In genomic region chr6:21986660-21987331, GRCm38 (mm10) we compare ENCODE assay signal across 8 mouse cellular contexts. TPM values are rescaled to one million over a fixed set of nuclear protein-coding genes. Genes with fewer than 3 reads are reported as not detected.
DNase-seq lines count a peak whose midpoint lies in the region; ATAC-seq and TF ChIP-seq lines count a peak whose summit lies in the region.

No protein-coding gene starts in this region.

- TF ChIP-seq EP300 in heart, postnatal 0 days (IDR thresholded peaks at IDR 0.05; ENCODE audit: low read depth) = no peak

- no peaks in the 10 kb centered on the region for H3K36me3 ChIP-seq in embryonic facial prominence, embryonic 15.5 days
- H3K36me3 ChIP-seq in heart, postnatal 0 days (replicated peaks; ENCODE audit: control insufficient read depth, insufficient read depth, low read length) = no peaks in the 10 kb centered on the region
- no peaks in the 10 kb centered on the region for H3K36me3 ChIP-seq in midbrain, embryonic 15.5 days (replicated peaks)
- no peaks in the 10 kb centered on the region for H3K36me3 ChIP-seq in thymus, adult 2 months (ENCODE audit: control insufficient read depth, insufficient read depth, low read length)

- no peak for ATAC-seq in cerebellum, adult (ENCODE audit: insufficient number of reproducible peaks, low FRiP score, low TSS enrichment)
- no peak for ATAC-seq in embryonic facial prominence, embryonic 15.5 days (ENCODE audit: insufficient number of reproducible peaks, low FRiP score, low TSS enrichment, low read depth)
- ATAC-seq in heart, postnatal 0 days (ENCODE audit: insufficient read depth, low read depth) = no peak
- no peak for ATAC-seq in midbrain, embryonic 15.5 days (replicated peaks)

- H3K4me1 ChIP-seq in embryonic facial prominence, embryonic 15.5 days = 0 out of 2 replicates have a peak, but pooled peaks cover 10% of the 10 kb centered on the region
- H3K4me1 ChIP-seq in heart, postnatal 0 days (ENCODE audit: control insufficient read depth, insufficient read depth) = no peaks in the 10 kb centered on the region
- peaks cover 21% of the 10 kb centered on the region for H3K4me1 ChIP-seq in midbrain, embryonic 15.5 days
- H3K4me1 ChIP-seq in thymus, adult 2 months (replicated peaks; ENCODE audit: control insufficient read depth, insufficient read depth, low read length) = no peaks in the 10 kb centered on the region

- peak overlapping the region; percentile 87 for H3K27ac ChIP-seq in embryonic facial prominence, embryonic 15.5 days (replicated peaks)
- H3K27ac ChIP-seq in heart, postnatal 0 days (ENCODE audit: low read depth) = peak overlapping the region; percentile 49; the same call in 1 of the 2 replicates
- no peak overlapping the region for H3K27ac ChIP-seq in midbrain, embryonic 15.5 days
- H3K27ac ChIP-seq in thymus, adult 2 months (ENCODE audit: control insufficient read depth, insufficient read depth, low read length) = no peak overlapping the region

- DNase-seq in cerebellum, postnatal 10 days = peak; percentile 14 to 30
- DNase-seq in heart, postnatal 0 days (ENCODE audit: low spot score) = peak; percentile 23
- DNase-seq in kidney, postnatal 36 days = peak; percentile 52 to 69
- no peak for DNase-seq in thymus, adult 2 months
- DNase-seq in MN1 (ENCODE audit: low spot score) = no peak

- no peak for TF ChIP-seq CTCF in heart, postnatal 0 days (IDR thresholded peaks at IDR 0.05; ENCODE audit: low read depth)
- TF ChIP-seq CTCF in thymus, adult 2 months (IDR thresholded peaks at IDR 0.05; ENCODE audit: borderline replicate concordance, control insufficient read depth, extremely low read depth, insufficient read depth, low read length, poor library complexity) = no peak

- peak overlapping the region; percentile 27 for H3K9ac ChIP-seq in embryonic facial prominence, embryonic 15.5 days
- peak overlapping the region; percentile 57 for H3K9ac ChIP-seq in heart, postnatal 0 days (replicated peaks; ENCODE audit: low read depth, low read length)
- H3K9ac ChIP-seq in midbrain, embryonic 15.5 days = no peak overlapping the region

- peak overlapping the region; percentile 43 for H3K4me3 ChIP-seq in embryonic facial prominence, embryonic 15.5 days (replicated peaks)
- peak overlapping the region; percentile 54 for H3K4me3 ChIP-seq in heart, postnatal 0 days (ENCODE audit: low read depth, low read length)
- H3K4me3 ChIP-seq in midbrain, embryonic 15.5 days = peak overlapping the region; percentile 47
- no peak overlapping the region for H3K4me3 ChIP-seq in thymus, adult 2 months (ENCODE audit: control insufficient read depth, insufficient read depth, low read length)

- H3K27me3 ChIP-seq in embryonic facial prominence, embryonic 15.5 days = no peaks in the 10 kb centered on the region
- no peaks in the 10 kb centered on the region for H3K27me3 ChIP-seq in heart, postnatal 0 days (ENCODE audit: control insufficient read depth, insufficient read depth, low read length)
- peaks cover 16% of the 10 kb centered on the region for H3K27me3 ChIP-seq in midbrain, embryonic 15.5 days (replicated peaks)
- peaks cover 9% of the 10 kb centered on the region for H3K27me3 ChIP-seq in thymus, adult 2 months (ENCODE audit: control insufficient read depth, insufficient read depth, low read length)

- WGBS in embryonic facial prominence, embryonic 15.5 days = 8% methylated on average over 24 of the region's 24 CpGs
- 7% methylated on average over 24 of the region's 24 CpGs for WGBS in heart, postnatal 0 days
- whole genome bisulfite sequencing in midbrain, embryonic 15.5 days = 7% methylated on average over 24 of the region's 24 CpGs
- 25% methylated on average over 24 of the region's 24 CpGs for WGBS in thymus, adult 2 months

- peak overlapping the region; percentile 80 for H3K4me2 ChIP-seq in embryonic facial prominence, embryonic 15.5 days (replicated peaks)
- H3K4me2 ChIP-seq in heart, postnatal 0 days (ENCODE audit: low read depth, low read length) = peak overlapping the region; percentile 68
- peak overlapping the region; percentile 96 for H3K4me2 ChIP-seq in midbrain, embryonic 15.5 days

- no peaks in the 10 kb centered on the region for H3K9me3 ChIP-seq in embryonic facial prominence, embryonic 15.5 days (replicated peaks)
- no peaks in the 10 kb centered on the region for H3K9me3 ChIP-seq in heart, postnatal 0 days (replicated peaks; ENCODE audit: control insufficient read depth, low read length)
- no peaks in the 10 kb centered on the region for H3K9me3 ChIP-seq in midbrain, embryonic 15.5 days

- no peak for TF ChIP-seq POLR2A in thymus, adult 2 months (IDR thresholded peaks at IDR 0.05; ENCODE audit: control insufficient read depth, extremely low read depth, insufficient read depth, low read length, poor library complexity)

RNA-seq across cellular contexts. Expression of gene Cped1, which starts 1.1 kb away (rescaled TPM):
- polyA plus RNA-seq in embryonic facial prominence, embryonic 15.5 days (2015; fragmentation: Nextera tagmentation; extraction: Ambion mirVana) = 28.5 and 30.3 TPM in 2 replicates
- 6.1 and 13.2 TPM in 2 replicates for total RNA-seq in heart, postnatal 0 days (2014; rRNA removed; ENCODE audit: low replicate concordance)
- 3.6 and 3.9 TPM in 2 replicates for polyA plus RNA-seq in heart, postnatal 0 days (2015; fragmentation: Nextera tagmentation; extraction: Ambion mirVana)
- 3.3 and 3.4 TPM in 2 replicates for polyA plus RNA-seq in midbrain, embryonic 15.5 days (2015; fragmentation: Nextera tagmentation; extraction: Ambion mirVana)
- polyA plus RNA-seq in thymus, adult 2 months (2012; rRNA removed) = 1.7 and 2.4 TPM in 2 replicates

RNA-seq across cellular contexts. Expression of gene Ing3, which starts 37.4 kb away (rescaled TPM):
- 54.4 and 55.2 TPM in 2 replicates for polyA plus RNA-seq in embryonic facial prominence, embryonic 15.5 days (2015; fragmentation: Nextera tagmentation; extraction: Ambion mirVana)
- 11.6 and 18.7 TPM in 2 replicates for total RNA-seq in heart, postnatal 0 days (2014; rRNA removed; ENCODE audit: low replicate concordance)
- polyA plus RNA-seq in heart, postnatal 0 days (2015; fragmentation: Nextera tagmentation; extraction: Ambion mirVana) = 28.4 and 30.5 TPM in 2 replicates
- 41.8 and 46.4 TPM in 2 replicates for polyA plus RNA-seq in midbrain, embryonic 15.5 days (2015; fragmentation: Nextera tagmentation; extraction: Ambion mirVana)
- polyA plus RNA-seq in thymus, adult 2 months (2012; rRNA removed) = 15.9 and 16.8 TPM in 2 replicates

Comparison
In these comparisons a context has a peak if more than half of its experiments do, and no peak if none do; other contexts are left out.
1. DNase-seq: peak in cerebellum, postnatal 10 days (2 of 2), heart, postnatal 0 days (single experiment) and kidney, postnatal 36 days (2 of 2); none in thymus, adult 2 months (single experiment) and MN1 (single experiment).
2. H3K27ac ChIP-seq: peak in embryonic facial prominence, embryonic 15.5 days (single experiment) and heart, postnatal 0 days (single experiment); none in midbrain, embryonic 15.5 days (single experiment) and thymus, adult 2 months (single experiment).
3. Peak in every context shown above with its lines, with median percentiles within 50 percentile points of each other: H3K4me2 ChIP-seq.